Mouse (Mus musculus) G1E (cell line): ENCODE data around the gene Wdr5. TPM values are rescaled to one million over a fixed set of nuclear protein-coding genes. Genes with fewer than 3 reads are reported as not detected.

ENCODE experiments used
- ATAC-seq: 2 replicates; pipeline ENCODE4 v1.8.0; 2016; ENCODE audit warnings: mild to moderate bottlenecking; ENCODE audit not compliant: insufficient number of reproducible peaks, poor library complexity, low FRiP score, severe bottlenecking; ENCODE audit errors: extremely low read depth
- DNase-seq: peaks from one replicate; pipeline ENCODE4 v3.0.0; 2012; ENCODE audit warnings: low spot score
- H3K27me3 ChIP-seq: 2 replicates; pipeline ENCODE4 v1.6.1; 2012; ENCODE audit warnings: mild to moderate bottlenecking, low read length, inconsistent platforms; ENCODE audit not compliant: insufficient read depth
- H3K36me3 ChIP-seq: replicated peaks from 2 replicates; pipeline ENCODE3; 2012; ENCODE audit warnings: mild to moderate bottlenecking, inconsistent platforms
- H3K4me1 ChIP-seq: 2 replicates; pipeline ENCODE4 v1.6.1; 2012; ENCODE audit warnings: low read depth, low read length, inconsistent platforms, mixed read lengths; ENCODE audit not compliant: insufficient read depth
- H3K4me3 ChIP-seq: 2 replicates; pipeline ENCODE4 v1.5.1; 2012; ENCODE audit warnings: low read depth, mild to moderate bottlenecking, inconsistent platforms, low read length, moderate library complexity, mixed read lengths
- H3K9me3 ChIP-seq: replicated peaks from 2 replicates; pipeline ENCODE4 v1.6.1; 2012; ENCODE audit warnings: inconsistent platforms
- CTCF ChIP-seq: IDR thresholded peaks from 2 replicates; pipeline ENCODE4 v1.5.1; 2012; ENCODE audit warnings: low read depth, low read length, inconsistent platforms, mixed read lengths
- GATA1 ChIP-seq: IDR thresholded peaks from 2 replicates; pipeline ENCODE4 v1.6.1; 2012; ENCODE audit warnings: borderline replicate concordance, low read length, inconsistent platforms, mixed read lengths
- GATA2 ChIP-seq: IDR thresholded peaks from 2 replicates; pipeline ENCODE4 v1.6.1; 2012; ENCODE audit warnings: low read depth, low read length, inconsistent platforms, borderline replicate concordance
- POLR2AphosphoS5 ChIP-seq: IDR thresholded peaks from 2 replicates; pipeline ENCODE4 v1.6.1; 2012; ENCODE audit warnings: low read depth, low read length, inconsistent platforms; ENCODE audit not compliant: insufficient replicate concordance
- TAL1 ChIP-seq: conservative IDR thresholded peaks from 2 replicates; pipeline ENCODE4 v1.6.1; 2012; ENCODE audit warnings: low read depth, low read length, inconsistent platforms, mixed read lengths
- polyA plus RNA-seq: library from polyadenylated mRNA; stranded (reverse); fragments of >175 nt; gene quantifications from 2 replicates; pipeline ENCODE4 v1.2.3, GENCODE M21; 2012
- total RNA-seq, 2 experiments: library from RNA; stranded (forward) in 1 of 2; stranded (reverse) in 1 of 2; fragments of 200-1000 nt in 1 of 2; fragments of >200 nt in 1 of 2; fragmentation: Nextera tagmentation in 1 of 2; gene quantifications; 2 replicates each; pipeline ENCODE4 v1.2.3; 2014 to 2017

Wdr5 gene
- total and polyA plus RNA-seq, 3 experiments = 29.4 to 107 (median 58.6) TPM

DNA sequence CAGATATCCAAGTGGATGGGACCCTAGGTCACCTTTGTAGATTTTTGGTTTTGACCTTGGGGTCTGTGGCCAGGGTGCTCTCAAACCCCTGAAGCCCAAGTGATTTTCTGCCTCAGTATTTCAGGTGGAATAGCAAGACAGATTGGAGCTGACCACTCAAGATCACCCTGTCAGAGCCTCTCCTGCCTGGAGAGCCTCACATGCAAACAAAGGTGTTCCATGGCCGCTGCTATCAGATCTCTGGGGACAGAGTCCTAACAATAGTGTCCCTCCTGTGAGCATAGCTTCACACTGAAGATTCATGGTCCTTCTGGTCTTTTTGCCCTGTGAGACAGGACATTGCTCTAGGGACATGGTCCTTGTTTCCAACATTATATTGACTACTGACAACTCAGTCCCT, 46.2 kb downstream of the Wdr5 start:
- TF ChIP-seq POLR2AphosphoS5 (no peak), TAL1 (no peak), GATA2 (no peak), GATA1 (no peak), CTCF (no peak)
- H3K27me3 ChIP-seq = peaks cover 52% of the 10 kb centered on the region
- no peaks in the 10 kb centered on the region for H3K9me3 ChIP-seq
- no peaks in the 10 kb centered on the region for H3K4me1 ChIP-seq
- no peak overlapping the region for H3K4me3 ChIP-seq
- no peaks in the 10 kb centered on the region for H3K36me3 ChIP-seq
- DNase-seq (no peak), ATAC-seq (no peak)

DNA sequence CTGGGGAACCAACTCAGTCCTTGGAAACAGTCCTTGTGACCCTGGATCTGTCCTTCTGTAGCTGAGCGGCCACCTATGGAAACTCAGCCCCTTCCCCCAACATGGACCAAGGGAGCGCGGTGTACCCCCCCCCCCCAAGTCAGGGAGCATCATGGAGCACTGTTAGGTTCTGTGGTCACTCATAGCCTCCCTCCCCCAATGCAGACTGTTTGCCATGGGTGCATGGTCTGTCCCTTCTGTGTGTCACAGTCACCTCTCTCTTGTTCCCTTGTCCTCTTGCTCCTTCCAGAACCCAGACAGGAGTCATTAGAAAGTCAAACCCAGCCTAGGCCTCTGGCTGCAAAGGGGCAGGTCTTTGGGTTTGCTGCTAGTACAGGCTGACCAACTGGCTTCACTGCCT, 46.9 kb downstream of the Wdr5 start:
- Histone ChIP-seq H3K4me1 (no peaks in the 10 kb centered on the region), H3K27me3 (peaks cover 46% of the 10 kb centered on the region), H3K36me3 (no peaks in the 10 kb centered on the region), H3K9me3 (no peaks in the 10 kb centered on the region), H3K4me3 (no peak overlapping the region)
- TF ChIP-seq POLR2AphosphoS5 (no peak), TAL1 (no peak), GATA1 (no peak), GATA2 (no peak), CTCF (no peak)
- ATAC-seq (no peak), DNase-seq (no peak)

DNA sequence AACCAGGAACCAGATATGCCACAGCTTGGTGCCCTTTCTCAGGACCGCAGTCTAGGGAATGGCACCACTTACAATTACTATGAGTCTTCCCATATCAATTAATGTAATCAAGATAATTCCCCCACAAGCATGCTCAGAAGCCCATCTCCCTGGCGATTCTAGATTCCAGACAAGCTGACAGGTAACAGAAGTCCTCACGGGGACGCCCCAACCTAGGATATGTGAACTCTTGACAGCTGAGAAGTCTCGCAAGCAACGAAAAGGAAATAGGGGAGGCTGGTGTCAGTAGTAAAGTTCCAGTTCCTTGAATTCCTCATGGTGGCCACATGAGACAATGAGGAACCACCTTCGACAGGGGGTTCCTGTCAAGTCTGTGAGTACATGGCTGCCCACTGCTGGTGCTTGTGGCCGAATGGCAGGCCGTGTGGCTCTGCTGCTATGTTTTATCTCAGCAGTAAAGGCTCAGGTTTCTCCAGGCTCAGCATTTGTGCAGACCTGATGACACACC, 48.7 kb downstream of the Wdr5 start:
- peaks cover 45% of the 10 kb centered on the region for H3K27me3 ChIP-seq
- DNase-seq = no peak
- ATAC-seq = no peak
- H3K4me1 ChIP-seq = no peaks in the 10 kb centered on the region
- TF ChIP-seq GATA2 (no peak), CTCF (no peak), POLR2AphosphoS5 (no peak)
- H3K36me3 ChIP-seq = no peaks in the 10 kb centered on the region
- H3K4me3 ChIP-seq = no peak overlapping the region
- no peaks in the 10 kb centered on the region for H3K9me3 ChIP-seq

DNA sequence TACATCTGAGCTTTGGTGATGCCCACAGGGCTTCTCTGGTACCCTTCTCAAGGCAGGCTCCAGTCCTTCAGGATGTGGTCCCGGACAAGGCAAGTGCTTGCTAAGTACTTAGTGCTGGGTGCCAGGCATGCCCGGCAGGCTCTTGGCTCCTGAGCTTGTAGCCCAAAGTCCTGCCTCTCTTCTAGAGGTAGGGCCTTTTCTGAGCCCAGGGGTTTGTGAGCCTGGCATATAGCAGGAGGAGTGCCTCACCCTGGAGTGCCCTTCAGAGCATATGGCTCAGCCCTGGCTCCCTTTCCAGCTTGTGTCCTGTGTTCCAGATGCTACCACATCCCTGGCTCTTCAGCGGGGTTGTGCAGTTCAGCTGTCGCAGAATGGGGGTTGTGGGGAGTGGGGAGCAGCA, 49.7 kb downstream of the Wdr5 start:
- H3K9me3 ChIP-seq = no peaks in the 10 kb centered on the region
- TF ChIP-seq TAL1 = no peak
- no peak for TF ChIP-seq GATA1
- TF ChIP-seq CTCF = no peak
- H3K27me3 ChIP-seq = peaks cover 47% of the 10 kb centered on the region
- DNase-seq (no peak), ATAC-seq (no peak)
- no peak overlapping the region for H3K4me3 ChIP-seq
- H3K36me3 ChIP-seq = no peaks in the 10 kb centered on the region
- no peaks in the 10 kb centered on the region for H3K4me1 ChIP-seq

DNA sequence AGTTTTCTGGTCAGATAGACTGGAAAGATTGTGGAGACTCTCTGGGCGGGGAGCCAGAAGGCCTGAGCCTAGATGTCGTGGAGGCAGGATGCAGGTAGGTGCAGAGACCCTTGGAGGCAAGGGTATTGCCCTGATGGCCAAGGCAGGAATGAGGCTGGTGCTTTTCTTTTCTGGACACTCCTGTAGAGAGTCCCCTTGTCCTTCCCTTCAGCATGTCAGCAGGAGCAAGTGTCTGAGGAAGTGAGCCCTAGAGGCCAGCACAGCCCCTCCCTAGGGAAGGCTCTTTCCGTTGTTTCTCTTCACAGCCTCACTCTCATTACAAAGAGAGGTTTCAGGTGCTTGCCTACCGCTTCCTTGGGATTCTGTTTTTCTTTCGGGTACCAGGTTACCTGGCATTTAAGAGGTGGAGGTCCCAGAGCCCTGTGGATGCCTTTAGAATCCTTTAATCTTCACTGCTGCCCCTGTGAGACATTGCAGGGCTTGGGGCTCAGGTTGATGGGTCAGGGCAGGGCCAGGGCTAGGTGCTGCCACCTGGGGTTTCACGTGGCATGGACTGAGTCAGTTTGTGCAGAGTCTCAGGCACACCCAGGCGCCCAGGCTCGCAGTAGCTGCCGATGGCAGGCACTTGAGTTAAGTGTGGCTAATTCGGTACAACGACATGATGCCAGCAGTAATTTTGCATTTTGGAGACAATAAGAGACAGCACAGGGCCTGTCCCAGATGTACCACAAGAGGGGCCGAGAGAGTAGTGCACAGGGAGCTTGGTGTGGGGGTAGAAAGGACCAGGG, 50.6 kb downstream of the Wdr5 start:
- ATAC-seq (no peak), DNase-seq (no peak)
- H3K27me3 ChIP-seq = peaks cover 42% of the 10 kb centered on the region
- no peaks in the 10 kb centered on the region for H3K4me1 ChIP-seq
- H3K36me3 ChIP-seq = no peaks in the 10 kb centered on the region
- TF ChIP-seq GATA2 (no peak), POLR2AphosphoS5 (no peak), CTCF (no peak), GATA1 (no peak), TAL1 (no peak)
- H3K9me3 ChIP-seq = no peaks in the 10 kb centered on the region
- H3K4me3 ChIP-seq = no peak overlapping the region

DNA sequence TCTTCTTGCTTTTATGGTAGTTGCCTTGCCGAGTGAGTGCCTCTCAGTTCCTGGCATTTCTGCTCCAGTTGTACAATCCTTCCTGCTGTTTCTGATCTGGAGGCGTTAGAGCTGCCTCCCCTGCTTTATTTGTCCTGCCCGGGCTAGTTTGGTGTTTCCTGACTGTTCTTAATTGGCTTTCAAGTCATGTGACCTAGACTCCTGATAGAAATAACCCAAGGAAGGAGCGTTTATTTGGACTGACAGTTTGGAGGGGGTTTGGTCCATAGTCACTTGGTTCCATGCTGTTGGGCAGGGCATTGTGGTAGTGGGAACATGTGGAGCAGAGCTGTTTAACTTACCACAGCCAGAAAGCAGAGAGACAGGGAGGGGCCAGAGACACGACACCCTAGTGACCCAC, 55.9 kb downstream of the Wdr5 start:
- TF ChIP-seq CTCF (no peak), GATA1 (no peak), GATA2 (no peak), POLR2AphosphoS5 (no peak), TAL1 (no peak)
- Histone ChIP-seq H3K9me3 (no peaks in the 10 kb centered on the region), H3K4me1 (no peaks in the 10 kb centered on the region), H3K4me3 (no peak overlapping the region), H3K36me3 (no peaks in the 10 kb centered on the region), H3K27me3 (peaks cover 34% of the 10 kb centered on the region)
- DNase-seq = no peak
- ATAC-seq = no peak
